Mouse (Mus musculus): ENCODE measurements at regions not wholly inside any gene's neighbourhood (a gene's known extent, or its start where the extent isn't known, plus 50 kb on each side); places are given as distances from the start of the nearest gene placed in this dataset.

- TF ChIP-seq CTCF (IDR thresholded peaks at IDR 0.05; ENCODE audit: control insufficient read depth, insufficient read depth, insufficient read length) (no peak), CEBPB (IDR thresholded peaks at IDR 0.05; ENCODE audit: low read depth) (no peak), MAX (IDR thresholded peaks at IDR 0.05) (no peak), USF1 (IDR thresholded peaks at IDR 0.05; ENCODE audit: low read depth) (no peak), MYOD1 (IDR thresholded peaks at IDR 0.05; ENCODE audit: control insufficient read depth, insufficient read length, low read depth) (no peak)
Observed at GRCm38 (mm10) chr17:61647576-61647975, 1233.5 kb downstream of the Efna5 start.

Measured in C2C12 (cell line).